Mouse (Mus musculus) embryonic fibroblast, embryonic 13.5 days (primary cell): Measurements from ENCODE around the gene Camta1. TPM values are rescaled to one million over a fixed set of nuclear protein-coding genes. Genes with fewer than 3 reads are reported as not detected.

Experiments
- H3K27ac ChIP-seq: 2 replicates; pipeline ENCODE4 v1.5.1; 2012; ENCODE audit warnings: low read length, control low read depth, inconsistent platforms; ENCODE audit not compliant: insufficient read depth
- H3K4me1 ChIP-seq: 2 replicates; pipeline ENCODE4 v1.6.1; 2011; ENCODE audit warnings: low read length; ENCODE audit not compliant: control insufficient read depth, insufficient read depth
- H3K4me3 ChIP-seq: 2 replicates; pipeline ENCODE4 v1.5.1; 2011; ENCODE audit warnings: mild to moderate bottlenecking, control low read depth, low read length; ENCODE audit not compliant: insufficient read depth
- CTCF ChIP-seq: IDR thresholded peaks from 2 replicates; pipeline ENCODE4 v1.5.1; 2011; ENCODE audit warnings: mild to moderate bottlenecking, control low read depth, low read length, moderate library complexity, borderline replicate concordance; ENCODE audit not compliant: insufficient read depth
- POLR2A ChIP-seq: IDR thresholded peaks from 2 replicates; pipeline ENCODE4 v1.6.1; 2011; ENCODE audit warnings: low read depth, mild to moderate bottlenecking, control low read depth, low read length, moderate library complexity
- polyA plus RNA-seq: library from polyadenylated mRNA; stranded (reverse); fragments of >200 nt; gene quantifications from 2 replicates; pipeline ENCODE4 v1.2.4, GENCODE M21; 2011; ENCODE audit warnings: low read depth; ENCODE audit not compliant: missing spikeins, insufficient read length

The Camta1 gene
- polyA plus RNA-seq, 1 experiment = 53.4 TPM

GRCm38 (mm10) chr4:151656427-151656826 lies 205.2 kb downstream of the Camta1 start:
- Histone ChIP-seq H3K27ac (no peak overlapping the region), H3K4me3 (no peak overlapping the region), H3K4me1 (no peaks in the 10 kb centered on the region)
- TF ChIP-seq POLR2A = no peak
- no peak for TF ChIP-seq CTCF

DNA sequence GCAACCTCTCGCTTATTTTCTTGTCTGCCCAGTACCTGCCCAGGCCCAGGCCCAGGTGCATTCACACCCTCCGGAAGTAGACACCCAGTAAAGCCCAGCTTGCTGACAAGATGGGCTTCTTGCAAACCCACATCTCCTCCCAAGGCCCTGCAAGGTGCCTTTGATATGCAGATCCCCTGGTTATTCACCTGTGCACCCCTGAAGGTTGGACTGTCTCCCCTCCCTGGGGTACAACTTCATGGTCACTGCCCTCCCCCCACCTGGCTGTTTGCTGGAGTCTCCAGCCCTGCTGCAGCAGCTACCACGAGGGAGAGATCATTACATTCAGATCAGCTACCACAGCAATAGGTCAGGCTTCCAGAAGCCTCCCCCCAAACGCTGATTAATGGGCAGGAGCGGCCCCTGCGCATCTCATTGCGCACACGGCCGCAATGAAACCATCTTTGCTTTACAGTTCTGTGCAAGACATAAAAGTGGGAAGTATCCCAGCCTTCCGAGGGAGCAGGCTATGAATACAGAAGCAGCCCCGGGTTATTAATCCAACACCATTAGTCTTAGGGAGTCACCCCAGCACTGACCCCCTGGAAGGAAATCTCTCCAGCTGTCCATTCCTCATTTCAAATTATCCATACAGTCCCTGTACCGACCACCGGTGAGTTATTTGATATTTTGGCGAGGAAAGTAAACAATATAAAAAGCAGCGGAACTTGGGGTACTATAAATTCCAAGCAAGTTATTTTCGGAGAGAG lies 205.9 kb downstream of the Camta1 start:
- Histone ChIP-seq H3K27ac (no peak overlapping the region), H3K4me3 (no peak overlapping the region), H3K4me1 (no peaks in the 10 kb centered on the region)
- no peak for TF ChIP-seq CTCF
- no peak for TF ChIP-seq POLR2A

DNA sequence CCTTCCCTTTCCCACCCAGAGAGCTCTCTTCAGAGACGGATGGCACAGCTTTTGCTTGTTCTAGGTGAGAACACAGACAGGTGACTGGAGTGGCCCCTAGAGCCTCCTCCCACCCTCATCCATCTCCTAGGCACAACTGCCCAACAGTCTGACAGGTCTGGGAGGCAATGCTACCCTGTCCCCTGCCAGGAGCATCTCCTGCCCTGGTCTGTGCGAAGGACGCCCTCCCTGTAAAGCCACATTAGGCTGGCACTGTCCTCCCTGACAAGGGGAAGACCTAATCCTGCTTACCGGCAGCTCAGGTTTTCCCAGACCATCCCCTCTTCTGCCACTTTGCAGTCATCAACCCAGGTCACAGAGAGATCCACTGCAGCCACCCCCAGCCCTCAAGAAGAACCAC lies 206.4 kb downstream of the Camta1 start:
- H3K4me3 ChIP-seq = no peak overlapping the region
- no peak for TF ChIP-seq CTCF
- TF ChIP-seq POLR2A = no peak
- H3K4me1 ChIP-seq = no peaks in the 10 kb centered on the region
- no peak overlapping the region for H3K27ac ChIP-seq

- Histone ChIP-seq H3K4me1 (no peaks in the 10 kb centered on the region), H3K4me3 (no peak overlapping the region), H3K27ac (no peak overlapping the region)
- TF ChIP-seq POLR2A (no peak), CTCF (no peak)
These were observed 219.3 kb downstream of the Camta1 start for GRCm38 (mm10) chr4:151642418-151642817.

DNA sequence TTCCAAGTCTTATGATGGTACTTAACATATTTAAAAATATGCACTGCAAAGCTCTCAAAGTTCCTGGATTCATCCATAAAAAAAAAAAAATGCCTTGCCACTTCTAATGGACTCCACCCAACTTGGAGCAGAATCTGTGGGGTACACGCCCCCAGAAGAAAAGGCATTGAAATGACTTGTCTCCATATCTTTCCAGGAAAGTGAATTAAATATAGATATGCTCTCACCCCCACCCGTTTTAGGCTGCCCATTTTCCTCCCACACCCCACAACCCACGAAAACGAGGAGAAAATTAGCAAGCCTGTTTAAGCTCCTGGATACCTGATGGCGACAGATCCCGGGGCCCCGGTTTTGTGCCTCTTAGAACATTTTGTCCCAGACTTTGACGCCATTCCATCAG lies 220.7 kb downstream of the Camta1 start:
- TF ChIP-seq POLR2A (no peak), CTCF (no peak)
- H3K4me1 ChIP-seq = no peaks in the 10 kb centered on the region
- H3K27ac ChIP-seq = no peak overlapping the region
- no peak overlapping the region for H3K4me3 ChIP-seq

DNA sequence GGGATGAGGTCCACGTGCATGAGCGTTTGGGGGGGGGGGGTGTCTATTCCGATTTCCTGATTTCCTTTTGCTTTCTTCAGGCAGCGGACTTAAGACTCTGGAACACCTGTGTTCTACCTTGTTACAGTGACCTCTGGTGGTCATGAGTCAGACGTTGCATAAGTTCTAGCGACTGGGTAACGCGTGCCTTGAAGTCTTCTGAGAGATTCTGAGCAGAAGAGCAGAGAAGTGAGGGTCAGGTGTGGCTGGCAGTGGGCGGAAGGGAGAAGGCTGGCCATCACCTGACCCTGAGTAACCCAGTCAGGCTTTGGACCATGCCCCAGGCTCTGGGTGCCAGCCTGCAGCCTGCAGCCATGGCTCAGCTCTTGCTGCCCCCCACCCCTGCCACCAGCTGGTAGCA lies 222.7 kb downstream of the Camta1 start:
- TF ChIP-seq CTCF (no peak), POLR2A (no peak)
- no peak overlapping the region for H3K4me3 ChIP-seq
- H3K27ac ChIP-seq = no peak overlapping the region
- H3K4me1 ChIP-seq = 0 out of 2 replicates have a peak, but pooled peaks cover 7% of the 10 kb centered on the region

DNA sequence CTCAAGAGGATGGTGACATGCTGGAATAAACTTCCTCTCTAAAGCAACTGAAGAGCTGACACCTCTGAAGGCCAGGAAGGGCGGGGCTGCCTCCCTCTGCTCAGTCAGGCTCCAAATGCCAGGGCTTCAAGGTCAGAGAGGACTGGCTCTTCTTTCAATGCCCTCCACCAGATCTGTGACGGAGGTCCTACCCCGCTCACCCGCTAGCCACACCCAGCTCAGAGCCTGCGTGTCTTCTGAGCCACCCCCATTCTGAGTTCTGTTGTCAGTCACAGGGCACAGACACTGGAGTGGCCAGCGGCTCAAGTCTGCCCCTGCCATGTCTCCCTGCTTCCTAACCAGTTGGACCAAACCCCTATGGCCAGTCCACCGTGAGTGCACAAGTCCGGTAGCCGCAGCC lies 224.3 kb downstream of the Camta1 start:
- H3K4me1 ChIP-seq = 0 out of 2 replicates have a peak, but pooled peaks cover 7% of the 10 kb centered on the region
- H3K4me3 ChIP-seq = no peak overlapping the region
- H3K27ac ChIP-seq = no peak overlapping the region
- TF ChIP-seq CTCF (no peak), POLR2A (no peak)

GRCm38 (mm10) chr4:151634771-151635170 lies 226.9 kb downstream of the Camta1 start:
- Histone ChIP-seq H3K27ac (no peak overlapping the region), H3K4me3 (no peak overlapping the region), H3K4me1 (0 out of 2 replicates have a peak, but pooled peaks cover 7% of the 10 kb centered on the region)
- TF ChIP-seq CTCF (no peak), POLR2A (no peak)

DNA sequence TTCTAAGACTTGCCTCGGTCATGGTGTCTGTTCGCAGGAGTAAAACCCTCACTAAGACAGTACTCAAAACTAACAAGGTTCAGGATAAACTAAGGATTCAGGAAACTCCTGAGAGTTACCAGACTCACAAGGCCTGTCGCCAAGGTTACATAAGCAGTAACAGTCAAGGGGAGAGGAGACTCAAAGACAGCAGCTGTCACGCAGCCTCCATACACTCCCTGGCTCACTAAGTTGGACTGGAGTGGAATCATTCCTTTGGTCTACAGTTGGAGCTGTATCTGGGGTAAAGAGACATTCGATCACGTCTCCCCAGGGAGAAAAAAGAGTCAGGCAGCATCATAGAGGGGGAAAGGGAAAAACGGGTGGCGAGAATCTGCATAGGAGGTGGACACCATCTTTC lies 227.9 kb downstream of the Camta1 start:
- TF ChIP-seq POLR2A (no peak), CTCF (no peak)
- no peak overlapping the region for H3K4me3 ChIP-seq
- 0 out of 2 replicates have a peak, but pooled peaks cover 7% of the 10 kb centered on the region for H3K4me1 ChIP-seq
- H3K27ac ChIP-seq = no peak overlapping the region

- Histone ChIP-seq H3K4me1 (0 out of 2 replicates have a peak, but pooled peaks cover 7% of the 10 kb centered on the region), H3K27ac (no peak overlapping the region), H3K4me3 (no peak overlapping the region)
- no peak for TF ChIP-seq POLR2A
- no peak for TF ChIP-seq CTCF
These were observed 229.4 kb downstream of the Camta1 start for GRCm38 (mm10) chr4:151632321-151632720.
